Mouse (Mus musculus) liver, adult 2 months (tissue): ENCODE data around the gene Eif2ak2.

Source experiments
- CTCF ChIP-seq: fragments of 200-500 bp; IDR thresholded peaks from 2 replicates; pipeline ENCODE4 v1.5.1; 2011; ENCODE audit warnings: low read depth, low read length, control low read depth
- POLR2A ChIP-seq: fragments of 200-500 bp; IDR thresholded peaks from 2 replicates; pipeline ENCODE4 v1.6.1; 2011; ENCODE audit warnings: low read length, control low read depth; ENCODE audit not compliant: insufficient read depth; ENCODE audit errors: extremely low read depth

GRCm38 (mm10) chr17:78906892-78907291, 24.5 kb upstream of the Eif2ak2 start, which contains the start of gene Sult6b1:
- TF ChIP-seq POLR2A (no peak), CTCF (no peak)
